In the genomic region with DNA sequence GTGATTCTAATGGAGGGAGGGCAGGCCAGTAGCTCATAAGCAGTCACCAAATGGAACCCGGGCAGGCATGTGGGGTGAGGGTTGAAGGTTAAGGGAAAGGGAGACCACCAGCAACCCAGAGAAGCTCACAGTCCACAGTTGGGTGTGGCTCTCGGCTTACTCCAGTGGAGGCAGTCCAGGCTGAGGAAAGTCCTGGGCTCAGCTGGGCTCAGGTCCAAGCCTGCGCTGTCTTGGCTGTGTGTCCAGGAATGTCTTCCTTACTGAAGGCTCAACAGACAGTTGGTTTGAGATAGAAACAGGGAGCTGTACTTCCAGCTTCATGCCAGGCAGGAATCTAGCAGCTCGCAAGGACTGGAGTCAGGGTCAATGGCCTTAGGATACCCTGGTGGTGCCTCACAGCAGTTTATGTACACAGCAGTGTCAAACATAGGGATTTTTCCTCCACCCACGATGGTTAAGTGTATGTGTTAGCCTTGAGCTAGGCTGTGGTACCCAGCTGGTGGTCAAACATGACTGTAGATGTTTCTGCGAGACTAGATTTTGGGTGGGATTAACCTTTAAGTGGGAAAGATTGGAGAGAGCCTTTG, we compare ENCODE assay signal across 9 mouse cellular contexts.
DNase-seq lines count a peak whose midpoint lies in the region; ATAC-seq lines count a peak whose summit lies in the region.
"Had no signal": no experiment of that assay in that cellular context is flagged by ENCODE, and none has a peak within 500 bp of the region (broad histone marks: within the 10 kb centered on the region; RNA-seq: fewer than 3 reads in every experiment).

No protein-coding gene starts in this region.

- ATAC-seq in cerebellum, adult (ENCODE audit: insufficient number of reproducible peaks, low FRiP score, low TSS enrichment) = no peak

- intact Hi-C loops in heart, postnatal 36 days (cut with DNase I) = no loop called here

- peak; percentile 48 to 65 for DNase-seq in cerebellum, postnatal 25 days
- DNase-seq in adipocyte (ENCODE audit: low spot score) = peak; percentile 89
- peak; percentile 37 to 51 for DNase-seq in heart, postnatal 36 days
- DNase-seq in lung, postnatal 36 days = peak; percentile 62
- DNase-seq in layer of hippocampus, adult 9-11 months = no peak
- no peak for DNase-seq in natural killer cell, adult 2 months (ENCODE audit: low spot score in 2 of 2)
- no peak for DNase-seq in spleen, postnatal 4 days (ENCODE audit: low spot score in 2 of 2)
- DNase-seq: right cerebral cortex, adult 18-20 months had no signal

Comparison
In these comparisons a context has a peak if more than half of its experiments do, and no peak if none do; other contexts are left out.
1. DNase-seq: peak in cerebellum, postnatal 25 days (2 of 2), adipocyte (single experiment), heart, postnatal 36 days (2 of 2) and lung, postnatal 36 days (single experiment); none in layer of hippocampus, adult 9-11 months (single experiment), natural killer cell, adult 2 months (0 of 2) and spleen, postnatal 4 days (0 of 2).